Mouse (Mus musculus): ENCODE data around the gene Ank3.

Gene Ank3

DNA sequence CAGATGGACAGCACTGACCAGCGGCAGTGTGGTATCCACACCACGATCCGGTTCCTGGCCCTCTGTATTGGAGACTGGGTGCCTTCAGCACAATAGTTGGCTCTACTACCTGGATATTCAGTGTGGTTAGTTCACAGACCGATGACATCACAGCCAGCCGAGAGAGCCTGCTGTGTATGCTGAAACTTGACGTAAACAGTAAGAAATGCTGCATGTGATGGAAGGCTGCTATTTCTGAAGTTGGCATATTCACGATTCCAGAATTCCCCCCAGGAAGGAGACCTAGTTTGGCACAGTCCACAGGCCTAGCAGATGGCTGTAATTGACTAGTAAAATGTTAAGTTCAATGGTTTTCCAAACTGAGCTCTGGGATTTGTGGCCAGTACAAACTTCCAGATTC is 521.2 kb downstream of the Ank3 start:
- DNase-seq (ENCODE audit: low read depth in 2 of 2, low spot score in 2 of 2) = no peak

DNA sequence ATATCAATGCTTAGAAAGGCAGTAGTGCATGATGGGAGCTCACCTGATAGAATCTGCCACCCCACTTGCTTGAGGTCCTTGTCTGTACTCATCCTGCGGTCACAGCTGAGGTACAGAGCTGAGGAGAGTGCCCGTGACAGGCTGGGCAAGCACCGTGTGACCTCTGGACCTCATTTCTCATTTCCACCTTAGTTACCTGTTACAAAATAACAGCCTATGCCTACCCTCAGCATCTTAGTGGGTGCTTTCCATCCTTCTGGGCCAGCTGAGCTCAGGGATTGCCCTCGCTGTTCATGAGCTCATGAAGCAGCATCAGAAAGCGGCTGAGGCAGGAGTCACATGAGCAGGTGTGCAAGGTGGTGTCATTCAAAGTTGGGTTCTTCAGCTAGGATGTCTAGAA is 523.5 kb downstream of the Ank3 start:
- no peak for DNase-seq (ENCODE audit: low read depth in 2 of 2, low spot score in 2 of 2)

DNA sequence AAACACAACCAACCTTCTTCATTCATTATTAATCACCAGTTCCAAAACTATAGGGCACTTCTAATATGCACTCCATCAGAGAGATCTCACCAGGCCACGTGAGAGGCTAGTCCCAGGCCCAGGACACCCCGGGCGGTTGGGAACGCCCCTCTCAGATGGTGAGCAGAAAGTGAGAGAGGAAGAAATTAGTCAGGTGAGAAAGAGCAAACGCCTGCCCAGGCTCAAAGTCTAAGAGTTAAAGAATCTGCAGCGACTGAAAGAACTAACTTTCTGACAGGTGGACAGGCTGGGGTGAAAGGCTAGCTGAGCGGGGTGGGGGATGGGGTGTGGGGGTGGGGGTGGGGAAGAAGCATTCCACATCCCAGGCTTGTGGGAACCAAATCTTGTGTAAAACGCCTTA is 525.2 kb downstream of the Ank3 start:
- no peak for DNase-seq (ENCODE audit: low read depth in 2 of 2, low spot score in 2 of 2)

DNA sequence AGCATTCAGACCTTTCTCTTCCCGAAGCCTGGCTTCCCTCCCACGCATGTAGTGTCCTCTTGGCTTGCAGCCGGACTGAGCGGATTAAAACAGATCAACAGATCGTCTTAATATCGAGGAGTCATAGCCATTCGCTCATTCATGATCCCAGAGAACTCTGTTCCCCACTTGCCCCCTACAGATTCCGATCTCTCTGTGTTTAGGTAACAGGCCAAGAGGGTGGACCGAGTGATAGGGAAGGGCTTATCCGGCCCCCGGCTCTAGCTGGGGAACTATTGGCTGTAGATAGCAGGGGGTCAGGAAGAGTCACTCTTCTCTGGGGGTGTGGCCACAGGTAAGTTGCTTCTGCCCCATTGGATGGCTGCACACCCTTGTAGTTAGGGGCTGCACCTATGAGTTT is 525.7 kb downstream of the Ank3 start:
- no peak for DNase-seq (ENCODE audit: low read depth in 2 of 2, low spot score in 2 of 2)

DNA sequence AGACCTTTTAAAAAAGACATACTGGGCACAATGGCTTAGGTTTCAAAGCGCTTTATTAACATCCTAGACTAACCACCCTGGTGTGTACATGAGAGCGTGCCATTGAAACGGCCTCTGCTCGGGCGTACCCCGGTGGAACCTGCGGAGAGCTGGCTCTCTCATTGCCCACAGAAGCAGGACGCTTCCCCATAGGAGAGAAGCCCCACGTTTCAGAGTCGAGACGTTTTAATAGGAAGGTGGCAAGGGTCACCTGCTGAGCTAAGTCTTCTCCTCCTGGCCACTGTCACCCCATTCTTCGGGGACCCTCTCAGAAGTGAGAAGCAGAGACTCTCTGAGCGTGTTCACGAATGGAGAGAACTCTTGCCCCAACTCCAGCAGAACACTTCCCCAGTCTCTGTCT is 526.3 kb downstream of the Ank3 start:
- no peak for DNase-seq (ENCODE audit: low read depth in 2 of 2, low spot score in 2 of 2)

DNA sequence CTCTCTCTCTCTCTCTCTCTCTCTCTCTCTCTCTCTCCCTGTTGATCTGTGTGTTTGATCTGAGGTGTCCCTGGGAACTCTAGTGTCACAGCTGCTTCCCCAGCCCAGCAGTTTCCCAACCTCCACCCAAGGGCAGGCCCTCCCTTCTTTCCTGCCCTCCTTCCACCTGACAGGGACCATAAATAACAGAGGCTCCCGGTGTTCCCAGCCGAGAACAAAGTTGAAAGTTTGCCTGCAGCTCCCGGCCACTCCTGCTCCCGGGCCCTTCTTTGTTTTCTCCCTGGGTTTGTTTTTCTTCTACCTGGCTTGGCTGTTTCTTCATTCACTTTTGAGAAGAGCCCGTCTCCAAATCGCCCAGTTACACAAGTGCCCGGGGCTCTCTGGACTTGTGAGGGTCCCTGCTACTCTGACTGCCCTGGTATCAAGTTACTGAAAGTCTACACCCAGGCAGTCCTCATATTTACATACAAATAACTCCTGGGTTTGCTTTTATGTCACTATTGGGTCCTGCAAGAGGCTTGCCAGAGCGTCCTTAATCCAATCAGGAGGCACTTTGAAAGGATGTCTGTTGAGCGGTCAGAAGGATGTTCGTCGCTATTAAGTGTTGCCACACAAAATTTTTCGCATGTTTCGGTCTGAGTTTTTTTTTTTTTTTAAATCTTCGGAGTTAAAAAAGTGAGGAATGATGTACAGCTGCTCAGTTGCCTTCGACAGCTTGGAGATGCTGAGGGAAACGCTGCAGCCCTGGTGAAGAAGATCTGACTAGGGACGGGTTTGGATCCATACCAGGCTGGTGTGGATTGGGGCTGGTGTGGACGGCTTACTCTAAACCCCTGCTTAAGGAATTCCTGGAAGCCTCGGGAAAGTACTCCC is 526.9 kb downstream of the Ank3 start:
- DNase-seq (ENCODE audit: low read depth in 2 of 2, low spot score in 2 of 2) = no peak

DNA sequence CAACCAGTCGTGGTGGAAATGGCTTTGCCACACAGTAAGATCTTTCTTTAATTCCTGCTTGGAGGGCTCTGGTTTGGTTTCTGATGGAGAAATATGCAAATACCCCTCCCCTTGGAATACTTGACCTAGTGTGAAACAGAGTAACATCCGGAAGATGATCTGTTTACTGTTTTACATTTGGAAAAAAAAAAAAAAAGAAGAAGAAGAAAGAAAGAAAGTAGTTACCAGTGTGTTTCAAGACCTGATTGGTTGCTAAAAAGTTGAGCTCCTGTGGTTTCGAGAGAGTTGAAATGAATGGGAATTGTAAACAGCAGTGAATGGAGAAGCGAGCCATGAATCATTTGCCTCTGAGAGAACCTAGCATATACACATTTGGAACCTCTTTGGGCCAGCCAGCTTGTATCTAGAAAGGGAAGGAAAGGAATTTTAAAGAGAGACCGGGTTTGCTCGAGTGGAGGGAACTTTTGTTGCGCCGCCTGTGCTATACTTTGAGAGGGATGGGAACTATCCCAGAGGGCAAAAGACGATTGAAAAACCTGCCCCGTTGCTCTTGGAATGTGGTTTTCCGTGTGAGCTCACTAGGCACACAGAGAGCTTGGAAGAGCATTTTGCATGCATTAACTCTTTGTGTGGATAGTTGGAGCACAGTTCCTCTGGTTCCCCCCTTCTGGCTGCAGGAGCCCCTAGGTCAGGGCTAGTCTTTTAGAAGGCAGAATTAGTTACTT is 527.7 kb downstream of the Ank3 start:
- DNase-seq (ENCODE audit: low read depth in 2 of 2, low spot score in 2 of 2) = no peak

DNA sequence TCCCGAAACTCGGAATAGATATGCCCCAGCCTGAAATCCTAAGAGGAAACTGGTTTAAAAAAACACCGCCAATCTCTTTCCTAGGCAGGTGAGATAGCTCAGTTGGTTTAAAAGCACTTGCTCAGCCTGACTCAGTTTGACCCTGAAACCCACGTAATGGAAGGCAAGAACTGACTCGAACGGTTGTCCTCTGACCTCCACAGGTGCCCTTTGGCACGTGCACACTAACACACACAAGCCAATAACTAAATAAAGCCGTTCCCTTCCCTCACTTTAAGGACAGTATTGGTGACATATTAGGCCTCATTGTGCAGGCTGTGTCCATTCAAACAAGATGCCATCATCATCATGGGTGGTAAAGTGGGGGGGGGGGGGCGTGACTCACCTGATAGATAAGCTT is 528.4 kb downstream of the Ank3 start:
- DNase-seq (ENCODE audit: low read depth in 2 of 2, low spot score in 2 of 2) = no peak

DNA sequence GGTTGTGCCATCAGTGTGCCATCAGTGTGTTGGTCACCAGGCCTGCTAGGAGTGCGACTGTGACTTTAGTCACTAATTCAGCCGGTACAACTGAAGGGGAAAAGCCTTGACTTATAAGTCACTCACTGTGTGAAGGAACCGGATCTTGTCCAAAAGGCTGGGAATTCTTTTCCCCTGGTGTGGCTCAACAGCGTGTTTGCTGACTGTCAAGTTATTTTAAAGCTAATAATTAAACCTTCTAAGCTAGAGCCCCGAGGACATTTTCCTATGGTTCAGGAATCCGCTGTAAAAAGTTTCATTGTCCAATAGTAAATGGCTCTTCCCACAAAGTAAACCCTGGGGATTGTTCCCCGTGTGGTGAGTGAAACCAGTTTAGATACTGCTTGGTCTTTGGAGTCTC is 529.8 kb downstream of the Ank3 start:
- no peak for DNase-seq (ENCODE audit: low read depth in 2 of 2, low spot score in 2 of 2)

DNA sequence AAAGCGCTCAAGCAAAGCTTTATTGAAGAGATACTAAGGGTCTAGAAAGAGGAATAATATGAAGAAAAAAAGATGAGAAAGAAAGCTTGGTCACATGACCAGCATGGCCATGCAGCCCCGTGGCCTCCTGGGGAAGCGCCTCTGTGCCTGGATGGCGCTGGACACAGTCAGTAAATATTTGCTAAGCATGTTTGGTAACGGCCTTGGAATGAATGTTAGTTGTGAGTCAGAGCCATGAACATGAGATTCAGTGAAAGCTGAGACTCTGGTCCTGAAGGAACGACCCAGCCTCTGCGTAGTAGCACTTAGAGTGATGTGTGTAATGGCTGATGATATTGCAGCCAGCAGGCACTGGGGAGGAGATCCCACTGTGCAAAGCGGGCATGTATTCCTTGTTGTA is 531.9 kb downstream of the Ank3 start:
- DNase-seq (ENCODE audit: low read depth in 2 of 2, low spot score in 2 of 2) = no peak

DNA sequence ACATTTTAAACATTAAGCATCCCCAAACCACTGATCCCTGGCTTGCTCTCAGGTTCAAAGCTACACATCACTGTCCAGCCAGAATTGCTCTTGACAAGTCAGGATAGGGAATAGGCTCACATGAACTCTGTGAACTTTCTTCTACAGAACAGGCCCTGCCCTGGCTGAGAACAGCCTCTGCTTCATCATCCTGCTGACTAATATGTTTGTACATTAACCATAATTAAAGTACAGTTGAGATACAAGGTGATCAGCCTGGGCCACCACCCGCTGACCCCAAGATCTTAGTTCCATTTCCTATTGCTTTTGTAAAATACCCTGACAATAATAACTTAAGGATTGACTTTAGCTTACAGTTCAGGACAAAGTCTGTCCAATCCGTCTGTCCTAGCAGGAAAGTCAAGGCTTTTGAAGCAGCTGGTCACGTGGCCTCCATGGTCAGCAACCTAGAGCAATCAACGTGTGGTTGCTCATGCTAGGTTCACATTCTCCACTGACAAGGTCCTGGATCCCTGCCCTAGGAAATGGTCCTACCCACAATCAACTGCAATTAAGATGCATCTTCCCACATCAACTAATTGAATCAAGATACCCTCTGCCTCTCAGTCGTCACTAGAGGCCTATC is 538.0 kb downstream of the Ank3 start:
- DNase-seq (ENCODE audit: low read depth in 2 of 2, low spot score in 2 of 2) = no peak

DNA sequence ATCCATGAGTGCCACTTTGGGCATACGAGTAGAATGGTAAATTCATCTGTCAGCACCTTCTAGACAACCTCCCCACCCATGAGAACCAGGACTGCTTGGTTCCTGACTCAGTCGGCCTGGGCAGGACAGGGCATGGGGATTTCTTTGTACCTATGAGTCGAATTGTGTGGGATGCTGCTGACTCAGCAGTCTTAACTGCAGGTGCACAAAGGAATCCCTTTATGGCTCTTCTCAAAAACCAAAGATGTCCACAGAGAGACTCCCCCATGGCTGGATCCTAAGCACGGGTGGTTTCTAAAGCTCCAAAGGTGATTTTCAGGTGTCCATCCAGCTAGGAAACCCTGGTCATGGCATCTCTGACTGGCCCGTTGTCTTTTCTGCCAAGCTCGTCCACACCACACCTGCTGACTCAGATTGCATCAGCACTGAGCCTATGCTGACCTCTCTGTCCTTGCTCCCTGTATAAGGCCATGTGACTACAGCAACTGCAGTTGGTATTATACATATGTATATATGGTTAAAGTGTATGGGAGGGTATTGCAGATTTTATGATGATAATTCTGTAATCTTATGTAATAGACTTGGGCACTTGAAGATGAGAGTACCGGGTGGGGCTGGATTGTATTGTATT is 538.8 kb downstream of the Ank3 start:
- DNase-seq (ENCODE audit: low read depth in 2 of 2, low spot score in 2 of 2) = no peak

DNA sequence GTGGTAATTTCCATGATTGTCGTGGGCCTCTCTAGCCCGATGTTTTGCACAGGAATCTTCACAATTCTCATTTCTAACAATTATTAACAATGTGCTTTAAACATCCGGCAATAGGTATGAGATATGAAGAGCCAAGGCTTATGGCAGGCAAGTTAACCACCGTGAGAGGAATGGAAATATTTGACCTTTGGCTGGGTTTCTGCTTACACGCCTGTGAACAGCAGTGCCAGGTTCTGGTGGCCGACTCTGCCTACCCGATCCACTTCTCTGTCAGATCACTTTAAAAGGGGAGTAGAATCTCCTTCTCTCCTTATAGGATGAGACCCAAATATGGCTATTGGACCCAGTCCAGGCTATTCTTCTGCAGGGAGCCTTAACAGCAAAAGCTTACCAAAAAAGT is 540.6 kb downstream of the Ank3 start:
- DNase-seq (ENCODE audit: low read depth in 2 of 2, low spot score in 2 of 2) = no peak

DNA sequence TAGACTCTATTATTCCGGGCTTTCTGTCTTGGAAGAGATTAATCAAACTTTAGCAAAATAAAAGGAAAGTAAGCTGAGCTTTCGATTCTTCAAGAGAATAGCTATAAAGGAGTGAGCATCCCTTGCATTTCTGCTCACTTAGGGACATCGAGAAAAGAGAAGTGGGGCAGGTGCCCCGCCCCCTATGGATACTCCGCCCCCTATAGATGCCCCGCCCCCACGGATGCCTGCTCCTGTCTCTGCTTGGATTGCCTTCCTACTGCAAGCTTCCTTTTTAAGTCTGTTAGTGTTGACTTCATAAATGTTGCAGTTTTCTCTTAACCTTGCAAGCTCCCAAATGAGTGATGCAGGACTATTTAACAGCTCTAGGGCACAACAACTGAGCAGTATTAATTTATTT is 541.4 kb downstream of the Ank3 start:
- DNase-seq (ENCODE audit: low read depth in 2 of 2, low spot score in 2 of 2) = no peak

DNA sequence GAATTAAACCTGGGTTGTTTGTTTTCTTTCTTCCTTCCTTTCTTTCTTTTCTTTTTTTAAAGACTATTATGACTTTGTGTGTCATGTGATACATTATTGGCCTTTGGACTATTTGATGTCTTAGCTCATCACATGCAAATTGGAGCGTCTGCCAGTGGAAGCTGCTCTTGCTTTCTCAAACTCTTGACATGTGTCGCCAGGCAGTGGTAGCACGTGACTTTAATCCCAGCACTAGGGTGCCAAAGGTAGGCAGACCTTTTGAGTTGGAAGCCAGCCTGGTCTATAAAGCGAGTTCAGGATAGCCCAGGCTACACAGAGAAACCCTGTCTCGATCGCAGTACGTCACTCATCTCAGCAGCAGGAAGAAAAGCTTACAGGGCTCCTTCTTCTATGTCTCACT is 542.4 kb downstream of the Ank3 start:
- no peak for DNase-seq (ENCODE audit: low read depth in 2 of 2, low spot score in 2 of 2)

DNA sequence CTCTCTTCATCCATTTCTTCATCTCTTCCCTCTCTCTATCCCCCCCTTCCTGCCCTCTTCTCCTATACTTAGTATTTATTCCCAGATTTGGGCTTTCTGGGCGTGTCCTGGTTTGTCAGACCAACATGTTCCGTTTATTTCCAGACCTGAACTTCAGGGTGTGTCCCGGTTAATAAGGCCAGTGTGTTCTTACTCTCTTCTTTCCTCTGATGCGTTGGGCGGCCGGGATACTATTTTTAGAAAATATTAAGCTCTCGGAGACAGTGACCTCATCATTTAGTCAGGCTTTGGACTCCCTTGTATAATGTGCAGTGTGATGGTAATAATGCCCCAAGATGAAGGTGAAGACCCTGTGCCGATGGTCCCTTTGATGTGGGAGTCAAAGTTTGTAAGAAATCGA is 546.3 kb downstream of the Ank3 start:
- DNase-seq (ENCODE audit: low read depth in 2 of 2, low spot score in 2 of 2) = no peak

DNA sequence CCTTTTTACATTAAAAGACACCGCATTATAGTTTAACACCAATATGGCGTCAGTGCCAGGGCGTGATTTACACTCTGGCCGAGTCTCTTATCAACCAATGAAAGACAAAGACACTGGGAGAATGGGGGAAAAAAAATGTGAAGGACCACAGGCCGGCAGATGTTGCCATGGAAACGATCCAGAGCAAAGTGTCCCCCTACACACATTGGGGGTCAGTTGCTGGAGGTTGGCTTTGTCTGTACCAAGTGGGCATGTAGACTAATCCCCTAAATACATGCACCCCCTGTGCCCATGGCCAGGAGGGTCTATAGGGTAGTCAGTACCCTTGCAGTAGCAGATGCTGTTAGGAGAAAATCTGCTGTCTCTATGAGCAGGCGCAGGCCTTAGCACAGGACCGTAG is 547.3 kb downstream of the Ank3 start:
- no peak for DNase-seq (ENCODE audit: low read depth in 2 of 2, low spot score in 2 of 2)

DNA sequence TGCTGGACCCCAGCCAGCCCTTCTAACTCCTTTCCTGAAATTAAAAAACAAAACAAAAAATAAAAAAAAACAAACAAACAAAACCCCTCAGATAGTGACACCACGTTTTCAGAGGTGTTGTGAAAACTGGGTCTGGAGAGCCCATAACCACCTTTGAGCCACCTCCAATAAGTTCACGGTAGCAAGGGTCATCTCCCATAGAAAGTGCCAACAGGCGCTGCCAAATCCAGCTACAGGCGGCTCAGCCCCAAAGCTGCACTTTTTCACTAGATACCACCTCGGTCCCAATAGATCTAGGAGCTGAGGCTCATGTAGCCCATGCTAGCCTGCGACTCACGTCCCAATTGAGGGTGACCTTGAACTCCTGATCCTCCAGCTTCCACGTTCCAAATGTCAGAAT is 547.7 kb downstream of the Ank3 start:
- DNase-seq (ENCODE audit: low read depth in 2 of 2, low spot score in 2 of 2) = no peak

DNA sequence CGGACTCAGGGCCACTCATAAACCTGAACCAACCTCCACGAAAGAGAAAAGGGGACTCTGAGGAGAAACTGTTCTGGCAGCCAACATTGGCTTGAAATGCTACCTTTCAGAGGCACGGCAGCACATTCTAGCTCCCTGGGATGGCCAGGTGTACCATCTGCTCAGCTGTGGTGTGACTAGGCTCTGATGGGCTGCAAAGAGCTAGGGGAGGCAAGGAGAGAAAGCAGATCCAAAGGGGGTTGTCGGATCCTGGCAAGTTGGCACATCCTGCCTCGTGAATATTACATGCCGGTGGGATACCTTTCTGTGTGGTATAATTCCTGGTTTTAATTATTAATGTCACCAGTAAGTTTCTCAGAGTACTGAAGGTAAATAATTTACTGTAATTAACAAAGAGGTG is 548.5 kb downstream of the Ank3 start:
- no peak for DNase-seq (ENCODE audit: low read depth in 2 of 2, low spot score in 2 of 2)

DNA sequence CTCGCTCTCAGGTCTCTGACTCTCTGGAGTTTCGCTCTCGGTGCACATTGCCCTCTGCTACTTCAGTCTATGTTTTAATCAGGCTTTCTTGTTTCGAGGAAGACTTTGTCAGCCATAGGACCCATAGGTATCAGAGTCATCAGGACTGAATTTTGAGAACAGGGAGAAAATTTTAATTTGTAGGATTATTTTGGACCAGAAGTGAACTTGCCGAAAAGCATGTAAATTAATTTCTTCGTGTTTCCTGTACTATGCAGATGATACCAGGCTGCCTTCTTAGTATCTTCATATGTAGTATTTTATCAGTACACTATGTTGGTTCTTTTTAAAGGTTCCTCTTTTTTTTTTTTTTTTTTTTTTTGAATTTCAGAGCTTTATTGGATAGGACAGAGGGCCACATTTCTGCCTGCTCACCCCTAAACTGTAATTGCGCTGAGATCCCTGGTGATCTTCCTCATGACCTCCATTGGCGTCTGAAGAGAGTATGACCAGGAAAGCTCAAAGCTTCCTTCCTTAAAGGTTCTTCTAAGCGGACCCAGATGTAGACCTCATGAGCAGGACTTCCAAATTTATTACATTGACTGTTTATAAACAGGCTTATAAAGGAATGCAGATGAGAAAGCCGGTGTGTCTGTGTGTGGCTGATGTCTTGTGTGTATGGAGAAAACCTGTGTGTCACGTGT is 551.8 kb downstream of the Ank3 start:
- DNase-seq (ENCODE audit: low read depth in 2 of 2, low spot score in 2 of 2) = no peak

DNA sequence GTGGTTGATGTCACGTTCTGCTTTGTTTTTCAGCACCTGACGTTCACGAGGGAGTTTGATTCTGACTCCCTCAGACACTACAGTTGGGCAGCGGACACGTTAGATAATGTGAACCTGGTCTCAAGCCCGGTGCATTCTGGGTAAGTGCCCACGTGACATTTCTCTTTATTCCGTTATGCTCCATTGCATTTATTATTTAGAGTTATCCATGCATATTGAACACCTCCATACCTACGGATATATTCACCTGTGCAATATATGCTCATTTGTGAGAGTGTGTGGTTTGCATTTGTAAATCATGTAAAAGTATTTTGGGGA is 552.3 kb downstream of the Ank3 start:
- no peak for DNase-seq (ENCODE audit: low read depth in 2 of 2, low spot score in 2 of 2)

All from CD8-positive naive resting alpha-beta T cell, adult 2 months (primary cell).